Mouse (Mus musculus) cortical plate, adult 2 months (tissue): ENCODE results near the gene Sema4c.

Experiments
- CTCF ChIP-seq: fragments of 200-500 bp; IDR thresholded peaks from 2 replicates; pipeline ENCODE4 v1.5.1; 2011; ENCODE audit warnings: mild to moderate bottlenecking, control low read depth, low read length; ENCODE audit not compliant: insufficient read depth; ENCODE audit errors: extremely low read depth
- POLR2A ChIP-seq: fragments of 200-500 bp; IDR thresholded peaks from 2 replicates; pipeline ENCODE4 v1.6.1; 2011; ENCODE audit warnings: mild to moderate bottlenecking, low read length, control low read depth; ENCODE audit not compliant: insufficient read depth; ENCODE audit errors: extremely low read depth

DNA sequence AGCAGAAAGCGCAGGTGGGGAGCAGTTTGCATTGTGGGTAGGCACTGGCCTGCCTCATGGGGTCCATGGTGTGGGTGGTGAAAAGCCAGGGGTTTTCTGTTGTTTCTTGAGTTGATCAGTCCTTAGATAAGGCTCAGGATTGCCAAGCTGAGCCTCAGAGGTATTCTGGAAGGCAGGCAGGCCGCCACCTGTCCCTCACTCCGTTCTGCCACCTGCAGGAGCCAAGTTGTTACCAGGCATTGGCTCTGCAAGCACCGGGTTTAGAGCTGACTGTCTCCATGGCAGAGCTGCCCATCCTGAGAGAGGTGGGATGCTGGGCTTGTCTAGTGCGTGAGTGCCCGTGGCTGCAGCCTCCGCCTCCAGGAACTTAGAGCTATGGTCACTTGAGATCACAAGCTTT is 35.9 kb downstream of the Sema4c start:
- no peak for TF ChIP-seq CTCF
- no peak for TF ChIP-seq POLR2A
